Mouse (Mus musculus) left cerebral cortex, adult 9 months (tissue): Measurements from ENCODE around the gene Riok1.

Experiments used
- DNase-seq, 2 experiments: peaks; one replicate each; pipeline ENCODE4 v3.0.0; 2022; ENCODE audit warnings: low spot score in 2 of 2

Riok1 gene

GRCm38 (mm10) chr13:38064854-38065663, 28.3 kb downstream of the Riok1 start:
- DNase-seq: peak in 1 of 2 experiments; percentile 46

GRCm38 (mm10) chr13:38070945-38071344, 34.1 kb downstream of the Riok1 start:
- DNase-seq: no peak

- DNase-seq: no peak
Observed at GRCm38 (mm10) chr13:38073374-38074307, 36.8 kb downstream of the Riok1 start.

- no peak for DNase-seq
Observed at GRCm38 (mm10) chr13:38074404-38074803, 37.6 kb downstream of the Riok1 start.

GRCm38 (mm10) chr13:38077113-38077512, 40.3 kb downstream of the Riok1 start:
- DNase-seq: no peak

- DNase-seq: no peak
Observed at GRCm38 (mm10) chr13:38078836-38079235, 42.0 kb downstream of the Riok1 start.

GRCm38 (mm10) chr13:38079366-38079765, 42.6 kb downstream of the Riok1 start:
- no peak for DNase-seq

GRCm38 (mm10) chr13:38080014-38080413, 43.2 kb downstream of the Riok1 start:
- no peak for DNase-seq

- DNase-seq: no peak
Observed at GRCm38 (mm10) chr13:38080725-38081124, 43.9 kb downstream of the Riok1 start.

GRCm38 (mm10) chr13:38081161-38081560, 44.4 kb downstream of the Riok1 start:
- DNase-seq: no peak

GRCm38 (mm10) chr13:38086711-38087110, 49.9 kb downstream of the Riok1 start:
- no peak for DNase-seq

- no peak for DNase-seq
Observed at GRCm38 (mm10) chr13:38088008-38088407, 51.2 kb downstream of the Riok1 start.

- no peak for DNase-seq
Observed at GRCm38 (mm10) chr13:38089449-38089848, 52.7 kb downstream of the Riok1 start.

GRCm38 (mm10) chr13:38089871-38090270, 53.1 kb downstream of the Riok1 start:
- no peak for DNase-seq

- DNase-seq: no peak
Observed at GRCm38 (mm10) chr13:38096207-38096606, 59.4 kb downstream of the Riok1 start.

- no peak for DNase-seq
Observed at GRCm38 (mm10) chr13:38103406-38103805, 66.6 kb downstream of the Riok1 start.

- DNase-seq: no peak
Observed at GRCm38 (mm10) chr13:38104501-38104900, 67.7 kb downstream of the Riok1 start.

GRCm38 (mm10) chr13:38109081-38109480, 72.3 kb downstream of the Riok1 start:
- DNase-seq: no peak
